Mouse (Mus musculus) MEL (cell line): ENCODE measurements around the gene Get4.

Experiments used
- CHD1 ChIP-seq: IDR thresholded peaks from 2 replicates; pipeline ENCODE4 v1.6.1; 2012; ENCODE audit warnings: low read depth, mild to moderate bottlenecking, inconsistent platforms, low read length, improper control_type of control experiment
- CTCF ChIP-seq, 3 experiments: IDR thresholded peaks in 2 of 3; conservative IDR thresholded peaks in 1 of 3; 2 replicates each; pipeline ENCODE4 v1.5.1; 2011 to 2012; ENCODE audit warnings: low read length in 3 of 3, low read depth in 2 of 3, mild to moderate bottlenecking in 2 of 3, improper control_type of control experiment in 1 of 3, inconsistent platforms in 1 of 3, mixed read lengths in 1 of 3, moderate library complexity in 1 of 3; ENCODE audit not compliant: control insufficient read depth in 1 of 3, insufficient read depth in 1 of 3, poor library complexity in 1 of 3, severe bottlenecking in 1 of 3
- EP300 ChIP-seq, 2 experiments: IDR thresholded peaks; 2 replicates each; pipeline ENCODE4 v1.6.1; 2011; ENCODE audit warnings: improper control_type of control experiment in 2 of 2, low read length in 2 of 2, low read depth in 1 of 2, mild to moderate bottlenecking in 1 of 2
- GABPA ChIP-seq: IDR thresholded peaks from 2 replicates; pipeline ENCODE4 v1.6.1; 2012; ENCODE audit warnings: low read depth, mild to moderate bottlenecking, inconsistent platforms, low read length, improper control_type of control experiment, moderate library complexity
- HCFC1 ChIP-seq: IDR thresholded peaks from 2 replicates; pipeline ENCODE4 v1.6.1; 2012; ENCODE audit warnings: low read depth, mild to moderate bottlenecking, inconsistent platforms, low read length, improper control_type of control experiment, moderate library complexity
- MEF2A ChIP-seq: IDR thresholded peaks from 2 replicates; pipeline ENCODE4 v1.6.1; 2014; ENCODE audit warnings: low read depth, mild to moderate bottlenecking, inconsistent platforms, low read length, improper control_type of control experiment; ENCODE audit not compliant: poor library complexity, insufficient replicate concordance, severe bottlenecking; ENCODE audit errors: extremely low read depth
- NRF1 ChIP-seq: IDR thresholded peaks from 2 replicates; pipeline ENCODE4 v1.6.1; 2014; ENCODE audit warnings: low read depth, mild to moderate bottlenecking, inconsistent platforms, low read length, improper control_type of control experiment, moderate library complexity; ENCODE audit not compliant: poor library complexity, insufficient read depth, severe bottlenecking
- USF2 ChIP-seq, 2 experiments: IDR thresholded peaks; 2 replicates each; pipeline ENCODE4 v1.6.1; 2011 to 2012; ENCODE audit warnings: improper control_type of control experiment in 2 of 2, low read length in 2 of 2, borderline replicate concordance in 1 of 2, inconsistent platforms in 1 of 2, low read depth in 1 of 2, mild to moderate bottlenecking in 1 of 2; ENCODE audit not compliant: insufficient read depth in 1 of 2
- ZMIZ1 ChIP-seq: IDR thresholded peaks from 2 replicates; pipeline ENCODE4 v1.6.1; 2012; ENCODE audit warnings: low read depth, mild to moderate bottlenecking, inconsistent platforms, low read length, improper control_type of control experiment, moderate library complexity
- ZNF384 ChIP-seq: IDR thresholded peaks from 2 replicates; pipeline ENCODE4 v1.6.1; 2012; ENCODE audit warnings: low read depth, mild to moderate bottlenecking, inconsistent platforms, low read length, improper control_type of control experiment

GRCm38 (mm10) chr5:139227236-139227635 is 24.9 kb upstream of the Get4 start:
- TF ChIP-seq EP300 (IDR thresholded peaks at IDR 0.05; ENCODE audit: low read depth in 1 of 2, low read length in 2 of 2) (no peak), MEF2A (no peak), CTCF (IDR thresholded peaks at IDR 0.05 in 2 of 3, conservative IDR thresholded peaks at IDR 0.05 in 1 of 3; ENCODE audit: control insufficient read depth in 1 of 3, insufficient read depth in 1 of 3, low read depth in 2 of 3, low read length in 3 of 3, poor library complexity in 1 of 3, severe bottlenecking in 1 of 3) (no peak), ZMIZ1 (no peak), GABPA (no peak), USF2 (IDR thresholded peaks at IDR 0.05; ENCODE audit: borderline replicate concordance in 1 of 2, insufficient read depth in 1 of 2, low read depth in 1 of 2, low read length in 2 of 2) (no peak), HCFC1 (no peak), ZNF384 (no peak), NRF1 (no peak), CHD1 (no peak)
